Mouse (Mus musculus): Measurements from ENCODE around the gene Nckap5. TPM values are rescaled to one million over a fixed set of nuclear protein-coding genes. Genes with fewer than 3 reads are reported as not detected.

The Nckap5 gene
- total and polyA plus RNA-seq, 3 experiments: not detected

GRCm38 (mm10) chr1:126196937-126197336, 633.7 kb downstream of the Nckap5 start:
- no peaks in the 10 kb centered on the region for H3K4me1 ChIP-seq (ENCODE audit: control insufficient read depth in 1 of 2, insufficient read depth in 2 of 2, low read length in 2 of 2)
- no peak for TF ChIP-seq ZC3H11A (IDR thresholded peaks at IDR 0.05; ENCODE audit: low read depth, low read length)
- TF ChIP-seq UBTF (IDR thresholded peaks at IDR 0.05; ENCODE audit: borderline replicate concordance, insufficient read depth, low read depth, low read length): no peak
- TF ChIP-seq SIN3A (IDR thresholded peaks at IDR 0.05; ENCODE audit: low read length): no peak
- TF ChIP-seq ELF1 (IDR thresholded peaks at IDR 0.05; ENCODE audit: low read depth, low read length): no peak
- TF ChIP-seq POLR2AphosphoS2 (IDR thresholded peaks at IDR 0.05; ENCODE audit: low read length): no peak
- no peak for TF ChIP-seq GATA1 (IDR thresholded peaks at IDR 0.05; ENCODE audit: low read depth, low read length)
- TF ChIP-seq NRF1 (IDR thresholded peaks at IDR 0.05; ENCODE audit: insufficient read depth, low read depth, low read length, poor library complexity, severe bottlenecking): no peak
- H3K27me3 ChIP-seq (ENCODE audit: control insufficient read depth in 1 of 2, insufficient read depth in 2 of 2, low read length in 2 of 2): no peaks in the 10 kb centered on the region
- no peak overlapping the region for H3K27ac ChIP-seq (ENCODE audit: control insufficient read depth, low read depth, low read length)
- DNase-seq (ENCODE audit: low read depth, low spot score): no peak
- no peak overlapping the region for H3K4me3 ChIP-seq (ENCODE audit: control insufficient read depth in 1 of 2, insufficient read depth in 1 of 2, low read depth in 2 of 2, low read length in 2 of 2)
- no peaks in the 10 kb centered on the region for H3K9me3 ChIP-seq (replicated peaks; ENCODE audit: insufficient read depth, low read length)
- no peaks in the 10 kb centered on the region for H3K79me2 ChIP-seq (ENCODE audit: control insufficient read depth, insufficient read depth, low read length, poor library complexity)
- no peaks in the 10 kb centered on the region for H3K36me3 ChIP-seq (ENCODE audit: control insufficient read depth in 1 of 2, insufficient read depth in 2 of 2, low read length in 2 of 2)
- H3K9ac ChIP-seq (ENCODE audit: control insufficient read depth, low read depth, low read length, poor library complexity, severe bottlenecking): no peak overlapping the region

GRCm38 (mm10) chr1:126190353-126190752, 640.2 kb downstream of the Nckap5 start:
- Histone ChIP-seq H3K4me3 (ENCODE audit: control insufficient read depth in 1 of 2, insufficient read depth in 1 of 2, low read depth in 2 of 2, low read length in 2 of 2) (no peak overlapping the region), H3K79me2 (ENCODE audit: control insufficient read depth, insufficient read depth, low read length, poor library complexity) (no peaks in the 10 kb centered on the region), H3K27me3 (ENCODE audit: control insufficient read depth in 1 of 2, insufficient read depth in 2 of 2, low read length in 2 of 2) (no peaks in the 10 kb centered on the region), H3K27ac (ENCODE audit: control insufficient read depth, low read depth, low read length) (no peak overlapping the region), H3K36me3 (ENCODE audit: control insufficient read depth in 1 of 2, insufficient read depth in 2 of 2, low read length in 2 of 2) (no peaks in the 10 kb centered on the region), H3K9ac (ENCODE audit: control insufficient read depth, low read depth, low read length, poor library complexity, severe bottlenecking) (no peak overlapping the region), H3K4me1 (ENCODE audit: control insufficient read depth in 1 of 2, insufficient read depth in 2 of 2, low read length in 2 of 2) (no peaks in the 10 kb centered on the region), H3K9me3 (replicated peaks; ENCODE audit: insufficient read depth, low read length) (no peaks in the 10 kb centered on the region)
- DNase-seq (ENCODE audit: low read depth, low spot score): no peak
- TF ChIP-seq EP300 (IDR thresholded peaks at IDR 0.05; ENCODE audit: low read depth in 1 of 2, low read length in 2 of 2): no peak
- TF ChIP-seq TAL1 (IDR thresholded peaks at IDR 0.05; ENCODE audit: low read length): no peak
- TF ChIP-seq GATA1 (IDR thresholded peaks at IDR 0.05; ENCODE audit: low read depth, low read length): no peak
- no peak for TF ChIP-seq ZMIZ1 (IDR thresholded peaks at IDR 0.05; ENCODE audit: low read depth, low read length)
- TF ChIP-seq JUND (IDR thresholded peaks at IDR 0.05; ENCODE audit: low read depth, low read length): no peak
- no peak for TF ChIP-seq POLR2A (IDR thresholded peaks at IDR 0.05; ENCODE audit: control insufficient read depth in 1 of 2, insufficient read depth in 1 of 2, low read depth in 1 of 2, low read length in 2 of 2, poor library complexity in 1 of 2)
- TF ChIP-seq MEF2A (IDR thresholded peaks at IDR 0.05; ENCODE audit: extremely low read depth, insufficient replicate concordance, low read depth, low read length, poor library complexity, severe bottlenecking): no peak
- TF ChIP-seq USF1 (IDR thresholded peaks at IDR 0.05; ENCODE audit: low read depth, low read length): no peak
- no peak for TF ChIP-seq ETS1 (IDR thresholded peaks at IDR 0.05; ENCODE audit: low read depth, low read length)
- no peak for TF ChIP-seq MAFK (IDR thresholded peaks at IDR 0.05; ENCODE audit: borderline replicate concordance, low read depth, low read length)
- no peak for TF ChIP-seq ELF1 (IDR thresholded peaks at IDR 0.05; ENCODE audit: low read depth, low read length)
- no peak for TF ChIP-seq SMC3 (IDR thresholded peaks at IDR 0.05; ENCODE audit: low read depth, low read length)
- no peak for TF ChIP-seq E2F4 (IDR thresholded peaks at IDR 0.05; ENCODE audit: borderline replicate concordance, low read depth, low read length)
- no peak for TF ChIP-seq HCFC1 (IDR thresholded peaks at IDR 0.05; ENCODE audit: low read depth, low read length)
- TF ChIP-seq UBTF (IDR thresholded peaks at IDR 0.05; ENCODE audit: borderline replicate concordance, insufficient read depth, low read depth, low read length): no peak
- no peak for TF ChIP-seq POLR2AphosphoS2 (IDR thresholded peaks at IDR 0.05; ENCODE audit: low read length)
- TF ChIP-seq MYC (IDR thresholded peaks at IDR 0.05; ENCODE audit: low read depth, low read length): no peak
- TF ChIP-seq ZC3H11A (IDR thresholded peaks at IDR 0.05; ENCODE audit: low read depth, low read length): no peak
- no peak for TF ChIP-seq SIN3A (IDR thresholded peaks at IDR 0.05; ENCODE audit: low read length)

All from MEL (cell line).